Mouse (Mus musculus) T-cell, adult 66 days (primary cell): ENCODE results near the gene Calhm2. TPM values are rescaled to one million over a fixed set of nuclear protein-coding genes. Genes with fewer than 3 reads are reported as not detected.

Experiments
- total RNA-seq, 2 experiments: library from RNA; stranded (reverse); gene quantifications; 3 replicates in 1 of 2; 4 replicates in 1 of 2; pipeline ENCODE4 v1.2.4; 2023

Calhm2 gene
- 1 to 10 TPM; 7.0 to 8.0 TPM for total RNA-seq

GRCm38 (mm10) chr19:47137771-47138421 is at the start of gene Calhm2:
TSS of gene Calhm2 (minus strand) at chr19:47138294.

GRCm38 (mm10) chr19:47178431-47179271 is 40.6 kb upstream of the Calhm2 start, which contains the start of gene Neurl1a:
TSS of gene Neurl1a (plus strand) at chr19:47178820.

GRCm38 (mm10) chr19:47157664-47158063 is 19.6 kb upstream of the Calhm2 start, which contains the start of gene Calhm3:
TSS of gene Calhm3 (minus strand) at chr19:47157764.

GRCm38 (mm10) chr19:47144154-47144553 is 6.1 kb upstream of the Calhm2 start, which contains the start of gene Calhm1:
TSS of gene Calhm1 (minus strand) at chr19:47144254.

GRCm38 (mm10) chr19:47090550-47091156 is 47.4 kb downstream of the Calhm2 start, which contains the start of the genes Usmg5 and Pdcd11:
TSS of gene Usmg5 (minus strand) at chr19:47090647.
TSS of gene Pdcd11 (plus strand) at chr19:47090768.

GRCm38 (mm10) chr19:47067096-47067882 is 70.8 kb downstream of the Calhm2 start, which contains the start of gene Taf5:
TSS of gene Taf5 (plus strand) at chr19:47067746.

Other genes with a start within 250 kb of the Calhm2 start
- not detected for gene Ina, start 123.6 kb downstream of the Calhm2 start, total RNA-seq
- gene Nt5c2, start 123.1 kb downstream of the Calhm2 start, total RNA-seq: 10 to 100 TPM; 40.2 to 40.8 TPM
- 10 to 100 TPM; 21.9 to 25.2 TPM for gene Pcgf6, start 87.4 kb downstream of the Calhm2 start, total RNA-seq
- gene Taf5, start 70.5 kb downstream of the Calhm2 start, total RNA-seq: 10 to 100 TPM; 13.5 to 13.7 TPM
- gene Usmg5, start 47.6 kb downstream of the Calhm2 start, total RNA-seq: 100 to 1,000 TPM; 145 to 172 TPM
- 10 to 100 TPM; 44.7 TPM for gene Pdcd11, start 47.5 kb downstream of the Calhm2 start, total RNA-seq
- not detected for gene Calhm1, start 6.0 kb upstream of the Calhm2 start, total RNA-seq
- gene Calhm3, start 19.5 kb upstream of the Calhm2 start, total RNA-seq: not detected
- gene Neurl1a, start 40.5 kb upstream of the Calhm2 start, total RNA-seq: not detected